Mouse (Mus musculus) activated CD4-positive, CD25-positive, alpha-beta regulatory T cell, adult 4 months (primary cell): Measurements from ENCODE around the gene Flcn. TPM values are rescaled to one million over a fixed set of nuclear protein-coding genes. Genes with fewer than 3 reads are reported as not detected.
"Not testable (repeated sequence)": the region's sequence is repeated elsewhere in the genome, so short reads cannot be mapped to it uniquely, and the experiment has no call there.

ENCODE experiments used
- ATAC-seq: one replicate; pipeline ENCODE4 v1.8.0; 2017
- polyA plus RNA-seq, 2 experiments: library from polyadenylated mRNA; unstranded; fragments of 100-300 nt; shearing (Covaris generic); gene quantifications; one replicate each; pipeline ENCODE4 v1.2.1; 2017

The Flcn gene
- polyA plus RNA-seq, result 10 to 100 TPM; 18.2 to 28.7 TPM

- peak; percentile 78 for ATAC-seq
Observed at GRCm38 (mm10) chr11:59809670-59810474, at the start of gene Flcn. Gene Flcn, minus strand, starts transcription at chr11:59810016.

- ATAC-seq, result no peak
Observed at GRCm38 (mm10) chr11:59852865-59853264, 43.0 kb upstream of the Flcn start.

- peak; percentile 55 for ATAC-seq
Observed at GRCm38 (mm10) chr11:59847891-59848884, 38.4 kb upstream of the Flcn start.

- peak; percentile 67 for ATAC-seq
Observed at GRCm38 (mm10) chr11:59847131-59847530, 37.3 kb upstream of the Flcn start.

- no peak for ATAC-seq
Observed at GRCm38 (mm10) chr11:59846311-59846710, 36.5 kb upstream of the Flcn start.

- peak; percentile 92 for ATAC-seq
Observed at GRCm38 (mm10) chr11:59839459-59840126, 29.8 kb upstream of the Flcn start, which contains the start of gene Cops3. Gene Cops3, minus strand, starts transcription at chr11:59839838.

GRCm38 (mm10) chr11:59839008-59839458 lies 29.2 kb upstream of the Flcn start, which contains the start of gene Nt5m:
Gene Nt5m, plus strand, starts transcription at chr11:59839447.
- peak; percentile 84 for ATAC-seq

GRCm38 (mm10) chr11:59838426-59838825 lies 28.6 kb upstream of the Flcn start:
- ATAC-seq, result no peak

GRCm38 (mm10) chr11:59837789-59838188 lies 28.0 kb upstream of the Flcn start:
- ATAC-seq, result not testable (repeated sequence)

- no peak for ATAC-seq
Observed at GRCm38 (mm10) chr11:59821625-59822024, 11.8 kb upstream of the Flcn start.

GRCm38 (mm10) chr11:59817916-59818315 lies 8.1 kb upstream of the Flcn start:
- ATAC-seq, result no peak

GRCm38 (mm10) chr11:59815482-59816065 lies 5.8 kb upstream of the Flcn start:
- ATAC-seq, result no peak

- no peak for ATAC-seq
Observed at GRCm38 (mm10) chr11:59814936-59815335, 5.1 kb upstream of the Flcn start.

- no peak for ATAC-seq
Observed at GRCm38 (mm10) chr11:59814311-59814710, 4.5 kb upstream of the Flcn start.

- ATAC-seq, result no peak
Observed at GRCm38 (mm10) chr11:59813276-59813675, 3.5 kb upstream of the Flcn start.

- ATAC-seq, result no peak
Observed at GRCm38 (mm10) chr11:59811211-59811610, 1.4 kb upstream of the Flcn start.

GRCm38 (mm10) chr11:59810480-59811158 lies 803 bp upstream of the Flcn start:
- no peak for ATAC-seq

GRCm38 (mm10) chr11:59809071-59809669 lies 646 bp downstream of the Flcn start:
- peak; percentile 64 for ATAC-seq

- no peak for ATAC-seq
Observed at GRCm38 (mm10) chr11:59808170-59808960, 1.5 kb downstream of the Flcn start.

GRCm38 (mm10) chr11:59805656-59806055 lies 4.2 kb downstream of the Flcn start:
- no peak for ATAC-seq
